Mouse (Mus musculus): ENCODE measurements around the gene 4930518I15Rik.
"Not testable (repeated sequence)": the region's sequence is repeated elsewhere in the genome, so short reads cannot be mapped to it uniquely, and the experiment has no call there.

The 4930518I15Rik gene

DNA sequence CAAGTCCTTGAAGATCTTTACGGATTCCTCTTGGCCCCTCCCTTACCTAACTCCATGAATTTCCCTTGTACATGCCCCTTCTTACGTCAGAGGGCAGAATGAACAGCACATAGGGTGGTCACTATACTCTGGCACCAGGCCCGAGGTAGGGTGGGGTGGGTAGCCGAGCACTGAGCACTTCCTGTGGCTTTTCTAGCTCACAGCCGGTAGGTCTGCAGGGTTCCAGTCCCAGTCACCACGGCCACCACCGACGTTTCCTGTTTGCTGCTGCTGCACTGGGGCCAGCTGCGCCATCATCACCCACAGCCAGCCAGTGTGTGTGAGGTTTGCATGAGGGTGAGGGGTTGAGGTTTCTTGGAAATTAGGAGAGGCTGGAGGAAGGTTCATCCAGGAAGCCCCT, 20.0 kb upstream of the 4930518I15Rik start:
- no peak for DNase-seq (ENCODE audit: low spot score in 2 of 2)

DNA sequence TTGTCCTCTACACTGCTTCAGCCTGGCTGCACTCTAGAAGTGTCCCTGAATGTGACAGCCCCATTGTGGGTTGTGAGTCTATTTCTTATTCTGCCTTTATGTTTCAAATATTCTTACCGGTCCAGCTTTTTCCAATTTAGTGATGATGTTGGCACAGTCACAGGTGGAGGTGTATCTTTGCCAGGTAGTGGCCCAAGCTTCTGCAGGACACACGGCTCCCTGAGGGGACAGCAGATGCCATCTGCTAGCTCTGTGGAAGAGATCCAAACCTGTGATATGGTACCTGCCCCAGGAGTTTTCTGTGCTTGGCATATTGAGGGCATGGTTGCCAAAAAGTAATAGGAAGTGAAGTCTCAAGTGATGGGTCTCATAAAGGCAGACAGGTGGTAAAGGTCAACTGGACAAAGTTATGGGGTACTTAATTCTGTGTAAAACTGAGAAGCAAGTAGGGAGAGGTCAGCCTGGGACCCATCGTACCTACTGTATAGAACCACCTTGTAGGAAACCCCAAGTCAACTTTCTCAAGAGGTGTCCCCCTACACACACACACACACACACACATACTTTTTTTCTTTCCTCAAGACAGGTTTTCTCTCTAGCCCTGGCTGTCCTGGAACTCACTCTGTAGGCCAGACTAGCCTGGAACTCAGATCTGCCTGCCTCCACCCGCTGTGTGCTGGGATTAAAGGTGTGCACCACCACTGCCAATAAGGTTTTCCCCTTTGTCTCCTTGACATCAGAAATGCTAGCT, 17.2 kb upstream of the 4930518I15Rik start:
- no peak for DNase-seq (ENCODE audit: low spot score in 2 of 2)

- DNase-seq (ENCODE audit: low spot score in 2 of 2), result no peak
Measured at GRCm38 (mm10) chr2:156874047-156874759, 16.5 kb upstream of the 4930518I15Rik start.

DNA sequence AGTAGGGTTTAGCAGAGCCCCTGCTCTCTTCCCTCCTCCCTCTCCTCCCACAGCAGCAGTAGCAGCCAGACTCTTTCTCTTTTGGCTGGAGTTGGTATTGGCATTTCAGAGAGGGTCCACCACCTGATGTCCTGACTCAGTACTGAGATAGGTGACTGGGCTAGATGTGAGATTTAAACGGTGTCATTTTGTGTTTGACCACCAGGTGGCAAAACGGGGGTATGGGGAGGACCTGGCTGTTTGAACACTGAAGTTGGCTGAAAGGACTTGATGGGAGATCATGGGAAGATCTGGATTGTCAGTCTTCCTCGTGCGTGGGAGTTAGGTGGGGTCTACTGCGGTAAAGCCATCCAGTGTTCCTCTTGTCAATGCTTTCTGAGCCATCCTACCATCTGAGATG, 15.9 kb upstream of the 4930518I15Rik start:
- DNase-seq (ENCODE audit: low spot score in 2 of 2), result peak; percentile 50 to 55

DNA sequence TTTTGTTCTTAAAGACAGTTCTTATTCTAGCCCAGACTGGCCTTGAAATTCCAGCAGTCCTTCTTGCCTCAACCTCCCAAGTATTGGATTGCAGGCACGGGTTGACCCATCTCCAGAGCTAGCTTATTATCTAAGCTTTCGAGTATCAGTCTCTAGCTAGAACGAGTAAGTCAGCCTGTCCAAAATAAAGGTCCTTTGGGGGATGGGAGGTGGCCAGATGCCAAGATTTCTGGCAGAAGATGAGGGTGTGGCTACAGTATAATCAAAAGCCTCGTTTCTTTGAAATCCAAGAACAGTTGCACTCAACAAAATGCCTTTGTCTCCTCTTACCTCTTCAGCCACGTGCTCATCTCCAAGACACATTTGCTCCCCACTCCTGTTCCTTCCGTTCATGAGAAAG, 12.8 kb upstream of the 4930518I15Rik start:
- no peak for DNase-seq (ENCODE audit: low spot score in 2 of 2)

DNA sequence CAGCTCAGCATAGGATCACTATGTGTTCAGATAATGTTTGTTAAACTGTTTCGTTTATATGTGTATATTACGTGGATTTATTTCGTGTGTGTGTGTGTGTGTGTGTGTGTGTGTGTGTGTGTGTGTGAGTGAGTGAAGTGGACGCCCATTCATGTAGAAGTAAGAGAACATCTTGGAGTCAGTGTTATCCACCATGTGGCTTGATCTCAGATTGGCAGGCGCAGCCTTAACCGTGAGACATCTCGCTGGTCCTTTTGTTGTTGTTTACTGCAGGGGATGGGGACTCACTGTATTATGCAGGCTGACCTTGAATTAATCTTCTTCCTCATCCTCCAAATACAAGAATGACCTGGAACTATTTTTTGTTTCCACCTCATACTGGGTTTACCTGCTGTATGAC, 11.8 kb upstream of the 4930518I15Rik start:
- no peak for DNase-seq (ENCODE audit: low spot score in 2 of 2)

GRCm38 (mm10) chr2:156868994-156869393, 11.2 kb upstream of the 4930518I15Rik start:
- no peak for DNase-seq (ENCODE audit: low spot score in 2 of 2)

- DNase-seq (ENCODE audit: low spot score in 2 of 2), result no peak
Measured at GRCm38 (mm10) chr2:156864481-156864880, 6.7 kb upstream of the 4930518I15Rik start.

- DNase-seq (ENCODE audit: low spot score in 2 of 2), result no peak
Measured at GRCm38 (mm10) chr2:156863487-156864160, 5.9 kb upstream of the 4930518I15Rik start.

GRCm38 (mm10) chr2:156862772-156863486, 5.2 kb upstream of the 4930518I15Rik start, which contains the start of gene Rab5if:
Rab5if (plus strand) TSS chr2:156863128.
- DNase-seq (ENCODE audit: low spot score in 2 of 2), result peak; percentile 98

- peak in 1 of 2 experiments; percentile 20 for DNase-seq (ENCODE audit: low spot score in 2 of 2)
Measured at GRCm38 (mm10) chr2:156862041-156862717, 4.4 kb upstream of the 4930518I15Rik start.

DNA sequence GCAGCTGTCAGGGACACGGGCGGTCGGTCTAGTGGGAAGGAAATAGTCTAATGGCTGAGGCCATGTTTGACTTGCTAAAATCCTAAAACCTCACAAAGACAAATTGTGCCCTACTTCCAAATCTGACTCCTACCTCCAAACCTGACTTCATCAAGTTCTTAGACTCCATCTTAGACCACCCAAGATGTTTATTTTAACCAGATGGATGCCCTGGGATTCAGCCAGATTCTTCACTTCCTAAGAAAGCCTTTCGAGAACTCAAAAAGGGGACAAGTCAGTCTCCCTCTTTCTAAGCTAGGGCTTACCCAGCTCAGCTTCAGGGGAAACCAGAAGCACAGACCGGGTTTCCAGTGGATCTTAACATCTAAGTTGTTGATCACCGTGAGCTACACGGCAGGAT, 925 bp upstream of the 4930518I15Rik start:
- no peak for DNase-seq (ENCODE audit: low spot score in 2 of 2)

- DNase-seq (ENCODE audit: low spot score in 2 of 2), result no peak
Measured at GRCm38 (mm10) chr2:156857385-156857791, 358 bp downstream of the 4930518I15Rik start.

- DNase-seq (ENCODE audit: low spot score in 2 of 2), result no peak
Measured at GRCm38 (mm10) chr2:156856311-156856710, 1.4 kb downstream of the 4930518I15Rik start.

DNA sequence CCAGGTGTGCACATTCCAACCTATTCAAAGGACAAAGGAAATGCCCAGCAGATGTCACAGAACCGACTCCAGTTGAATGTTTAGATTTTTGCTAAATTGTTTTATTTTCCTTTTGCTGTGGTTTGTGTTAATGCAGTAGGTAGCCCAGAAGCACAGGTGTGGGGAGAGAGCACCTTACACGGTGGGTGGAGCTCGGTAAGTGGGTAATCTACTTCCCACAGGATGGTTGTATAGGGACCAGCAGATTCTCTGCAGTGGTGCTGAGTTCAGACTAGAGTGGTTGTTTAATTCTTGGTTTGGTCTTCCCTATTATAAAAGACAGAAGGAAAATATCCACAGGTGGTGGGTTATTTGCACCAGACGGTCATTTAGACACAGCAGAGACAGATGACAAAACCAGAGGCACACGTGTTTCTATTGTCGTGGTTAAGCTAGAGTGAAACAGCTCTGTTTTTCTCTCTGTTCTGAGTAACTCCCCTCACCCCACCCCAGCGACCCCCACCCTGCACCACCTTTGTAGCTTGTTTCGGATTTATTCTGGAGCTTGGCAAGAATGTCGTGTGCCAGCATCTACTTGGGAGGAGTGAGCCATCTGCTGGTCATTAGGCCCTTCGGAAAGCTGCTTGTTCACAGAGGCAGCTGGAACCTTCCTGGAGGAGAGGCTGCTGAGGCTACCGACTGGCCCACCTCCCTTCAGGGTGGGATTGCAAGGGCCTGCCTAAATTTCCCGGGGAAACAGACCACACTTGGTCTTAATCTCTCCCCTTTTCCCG, 3.6 kb downstream of the 4930518I15Rik start:
- DNase-seq (ENCODE audit: low spot score in 2 of 2), result peak; percentile 47 to 48

- not testable (repeated sequence) for DNase-seq (ENCODE audit: low spot score in 2 of 2)
Measured at GRCm38 (mm10) chr2:156853584-156853983, 4.2 kb downstream of the 4930518I15Rik start.

DNA sequence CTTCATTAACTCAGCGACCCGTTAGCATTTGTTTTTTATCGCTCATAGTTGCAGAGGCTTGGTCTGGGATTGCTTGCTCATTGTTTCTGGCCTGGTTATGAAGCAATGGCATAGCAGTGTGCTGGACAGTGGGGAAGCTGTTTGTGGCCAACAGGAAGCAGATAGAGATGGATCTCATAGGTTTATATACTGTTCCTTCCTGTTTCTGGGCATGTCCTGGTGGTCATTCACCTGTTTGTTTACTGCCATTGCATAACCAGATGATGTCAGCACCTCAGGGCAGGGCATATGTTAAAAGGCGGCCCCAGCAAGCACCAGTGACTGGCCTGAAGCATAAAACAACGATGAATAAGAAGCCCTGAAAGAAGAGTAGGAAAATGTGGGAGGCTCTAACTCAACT, 7.2 kb downstream of the 4930518I15Rik start:
- DNase-seq (ENCODE audit: low spot score in 2 of 2), result no peak

- no peak for DNase-seq (ENCODE audit: low spot score in 2 of 2)
Measured at GRCm38 (mm10) chr2:156848526-156849182, 9.1 kb downstream of the 4930518I15Rik start.

DNA sequence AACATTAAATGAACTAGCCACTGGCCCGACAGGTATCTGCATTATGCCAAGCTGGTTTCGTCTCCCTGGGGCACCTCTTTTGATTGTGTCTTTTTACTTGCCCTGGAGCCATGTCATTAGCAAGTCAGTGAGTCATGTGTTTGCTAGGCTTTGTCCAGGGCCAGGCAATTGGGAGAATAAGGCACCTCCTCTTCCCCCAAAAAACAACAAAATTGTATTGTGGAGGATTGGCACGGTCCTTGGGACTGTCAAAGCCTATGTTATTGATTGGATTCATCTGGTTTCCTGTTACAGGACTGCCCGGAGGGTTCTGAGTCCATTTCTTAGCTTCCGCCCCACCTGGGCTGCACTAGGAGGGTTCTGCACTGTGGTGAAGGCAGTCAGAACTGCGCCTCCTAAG, 10.1 kb downstream of the 4930518I15Rik start:
- no peak for DNase-seq (ENCODE audit: low spot score in 2 of 2)

GRCm38 (mm10) chr2:156844715-156845114, 13.0 kb downstream of the 4930518I15Rik start:
- DNase-seq (ENCODE audit: low spot score in 2 of 2), result no peak
